Mouse (Mus musculus) stomach, embryonic 14.5 days (tissue): ENCODE measurements around the gene Stk38l. TPM values are rescaled to one million over a fixed set of nuclear protein-coding genes. Genes with fewer than 3 reads are reported as not detected.

Source experiments
- ATAC-seq: fragments of 200-750 bp; cut with Nextera tagmentation; 2 replicates; pipeline ENCODE4 v1.8.0; 2017; ENCODE audit warnings: low read depth, moderate TSS enrichment; ENCODE audit not compliant: insufficient number of reproducible peaks, insufficient read depth, low FRiP score
- H3K27ac ChIP-seq: fragments of 300-500 bp; sonication (generic); 2 replicates; pipeline ENCODE4 v1.5.1; 2014; ENCODE audit warnings: mild to moderate bottlenecking, low read length, moderate library complexity, mixed read lengths
- H3K27me3 ChIP-seq: fragments of 300-500 bp; sonication (generic); 2 replicates; pipeline ENCODE4 v1.6.1; 2014; ENCODE audit warnings: low read length, control low read depth, mixed read lengths; ENCODE audit not compliant: control insufficient read depth, insufficient read depth
- H3K36me3 ChIP-seq: fragments of 300-500 bp; sonication (generic); 2 replicates; pipeline ENCODE4 v1.6.1; 2014; ENCODE audit warnings: mild to moderate bottlenecking, control low read depth, low read length, moderate library complexity, mixed read lengths; ENCODE audit not compliant: control insufficient read depth, insufficient read depth
- H3K4me1 ChIP-seq: fragments of 300-500 bp; sonication (generic); 2 replicates; pipeline ENCODE4 v1.6.1; 2014; ENCODE audit warnings: low read length, control low read depth, mixed read lengths; ENCODE audit not compliant: control insufficient read depth, insufficient read depth
- H3K4me2 ChIP-seq: fragments of 300-500 bp; sonication (generic); replicated peaks from 2 replicates; pipeline ENCODE4 v1.6.1; 2014; ENCODE audit warnings: low read depth, low read length, control low read depth
- H3K4me3 ChIP-seq: fragments of 300-500 bp; sonication (generic); 2 replicates; pipeline ENCODE4 v1.5.1; 2014; ENCODE audit warnings: low read depth, low read length, control low read depth
- H3K9ac ChIP-seq: fragments of 300-500 bp; sonication (generic); replicated peaks from 2 replicates; pipeline ENCODE4 v1.6.1; 2014; ENCODE audit warnings: low read depth, mild to moderate bottlenecking, control low read depth, low read length, moderate library complexity, mixed read lengths
- H3K9me3 ChIP-seq: fragments of 300-500 bp; sonication (generic); 2 replicates; pipeline ENCODE4 v1.6.1; 2016; ENCODE audit warnings: low read depth, low read length, control low read depth; ENCODE audit not compliant: control insufficient read depth
- WGBS: fragments of 180-500 bp; shearing (Covaris S2); extraction: QIAGEN DNeasy Blood & Tissue Kit; methylation state at CpG from one replicate; pipeline ENCODE4 v1.1.7; 2014; 5-methylcytosine and 5-hydroxymethylcytosine counted together
- polyA plus RNA-seq: library from polyadenylated mRNA; unstranded; fragments of >200 nt; fragmentation: Nextera tagmentation; extraction: Ambion mirVana; gene quantifications from 2 replicates; pipeline ENCODE4 v1.2.1, GENCODE M21; 2014

The Stk38l gene
- polyA plus RNA-seq, 1 experiment from 2014 or later: 25.0 TPM

- no peak for ATAC-seq
- Histone ChIP-seq H3K4me1 (no peaks in the 10 kb centered on the region), H3K4me3 (no peak overlapping the region), H3K9ac (no peak overlapping the region), H3K27me3 (no peaks in the 10 kb centered on the region), H3K9me3 (peaks cover 5% of the 10 kb centered on the region; the same call in 1 of the 2 replicates), H3K36me3 (no peaks in the 10 kb centered on the region), H3K27ac (no peak overlapping the region), H3K4me2 (no peak overlapping the region)
- WGBS: 82% methylated on average over 5 of the region's 5 CpGs
Observed at GRCm38 (mm10) chr6:146697767-146698166, 27.0 kb upstream of the Stk38l start.

GRCm38 (mm10) chr6:146698376-146698775 lies 26.4 kb upstream of the Stk38l start:
- Histone ChIP-seq H3K27ac (no peak overlapping the region), H3K9me3 (peaks cover 5% of the 10 kb centered on the region; the same call in 1 of the 2 replicates), H3K27me3 (no peaks in the 10 kb centered on the region), H3K4me2 (no peak overlapping the region), H3K9ac (no peak overlapping the region), H3K36me3 (no peaks in the 10 kb centered on the region), H3K4me1 (no peaks in the 10 kb centered on the region), H3K4me3 (no peak overlapping the region)
- WGBS: 94% methylated on average over 4 of the region's 4 CpGs
- no peak for ATAC-seq

- ATAC-seq: no peak
- Histone ChIP-seq H3K4me1 (no peaks in the 10 kb centered on the region), H3K36me3 (no peaks in the 10 kb centered on the region), H3K4me3 (no peak overlapping the region), H3K9me3 (peaks cover under 1% of the 10 kb centered on the region; the same call in 1 of the 2 replicates), H3K27me3 (no peaks in the 10 kb centered on the region), H3K4me2 (no peak overlapping the region), H3K27ac (no peak overlapping the region), H3K9ac (no peak overlapping the region)
- WGBS: 93% methylated on average over 1 of the region's 1 CpGs
Observed at GRCm38 (mm10) chr6:146700461-146700860, 24.3 kb upstream of the Stk38l start.

GRCm38 (mm10) chr6:146702126-146702881 lies 22.5 kb upstream of the Stk38l start:
- no peaks in the 10 kb centered on the region for H3K27me3 ChIP-seq
- ATAC-seq: no peak
- no peak overlapping the region for H3K27ac ChIP-seq

GRCm38 (mm10) chr6:146703351-146703750 lies 21.4 kb upstream of the Stk38l start:
- Histone ChIP-seq H3K27ac (no peak overlapping the region), H3K27me3 (no peaks in the 10 kb centered on the region), H3K4me2 (no peak overlapping the region), H3K9me3 (no peaks in the 10 kb centered on the region), H3K4me1 (no peaks in the 10 kb centered on the region), H3K4me3 (no peak overlapping the region), H3K36me3 (no peaks in the 10 kb centered on the region), H3K9ac (no peak overlapping the region)
- 67% methylated on average over 3 of the region's 3 CpGs for WGBS
- ATAC-seq: no peak

More at GRCm38 (mm10) chr6:146702126-146702881, 22.5 kb upstream of the Stk38l start:
- Histone ChIP-seq H3K4me1 (no peaks in the 10 kb centered on the region), H3K4me3 (no peak overlapping the region), H3K9ac (no peak overlapping the region), H3K36me3 (no peaks in the 10 kb centered on the region), H3K4me2 (no peak overlapping the region), H3K9me3 (no peaks in the 10 kb centered on the region)
- 54% methylated on average over 11 of the region's 11 CpGs for WGBS

GRCm38 (mm10) chr6:146705631-146706030 lies 19.2 kb upstream of the Stk38l start:
- Histone ChIP-seq H3K4me2 (no peak overlapping the region), H3K27ac (no peak overlapping the region), H3K9ac (no peak overlapping the region), H3K4me3 (no peak overlapping the region), H3K27me3 (no peaks in the 10 kb centered on the region), H3K4me1 (no peaks in the 10 kb centered on the region), H3K36me3 (no peaks in the 10 kb centered on the region), H3K9me3 (no peaks in the 10 kb centered on the region)
- 90% methylated on average over 1 of the region's 1 CpGs for WGBS
- ATAC-seq: no peak

- Histone ChIP-seq H3K4me3 (no peak overlapping the region), H3K36me3 (no peaks in the 10 kb centered on the region), H3K4me1 (no peaks in the 10 kb centered on the region), H3K4me2 (no peak overlapping the region), H3K27ac (no peak overlapping the region), H3K27me3 (no peaks in the 10 kb centered on the region), H3K9ac (no peak overlapping the region), H3K9me3 (no peaks in the 10 kb centered on the region)
- WGBS: 89% methylated on average over 1 of the region's 1 CpGs
- ATAC-seq: no peak
Observed at GRCm38 (mm10) chr6:146719606-146720005, 5.2 kb upstream of the Stk38l start.

- Histone ChIP-seq H3K4me1 (0 out of 2 replicates have a peak, but pooled peaks cover 5% of the 10 kb centered on the region), H3K36me3 (no peaks in the 10 kb centered on the region), H3K4me2 (no peak overlapping the region), H3K9ac (no peak overlapping the region), H3K4me3 (no peak overlapping the region), H3K27me3 (no peaks in the 10 kb centered on the region), H3K27ac (no peak overlapping the region), H3K9me3 (no peaks in the 10 kb centered on the region)
- no peak for ATAC-seq
- WGBS: 92% methylated on average over 3 of the region's 3 CpGs
Observed at GRCm38 (mm10) chr6:146723805-146724204, 990 bp upstream of the Stk38l start.
